Mouse (Mus musculus): ENCODE results near the gene Jun. TPM values are rescaled to one million over a fixed set of nuclear protein-coding genes. Genes with fewer than 3 reads are reported as not detected.

Gene Jun
- polyA plus RNA-seq, 1 experiment: 71.4 TPM

DNA sequence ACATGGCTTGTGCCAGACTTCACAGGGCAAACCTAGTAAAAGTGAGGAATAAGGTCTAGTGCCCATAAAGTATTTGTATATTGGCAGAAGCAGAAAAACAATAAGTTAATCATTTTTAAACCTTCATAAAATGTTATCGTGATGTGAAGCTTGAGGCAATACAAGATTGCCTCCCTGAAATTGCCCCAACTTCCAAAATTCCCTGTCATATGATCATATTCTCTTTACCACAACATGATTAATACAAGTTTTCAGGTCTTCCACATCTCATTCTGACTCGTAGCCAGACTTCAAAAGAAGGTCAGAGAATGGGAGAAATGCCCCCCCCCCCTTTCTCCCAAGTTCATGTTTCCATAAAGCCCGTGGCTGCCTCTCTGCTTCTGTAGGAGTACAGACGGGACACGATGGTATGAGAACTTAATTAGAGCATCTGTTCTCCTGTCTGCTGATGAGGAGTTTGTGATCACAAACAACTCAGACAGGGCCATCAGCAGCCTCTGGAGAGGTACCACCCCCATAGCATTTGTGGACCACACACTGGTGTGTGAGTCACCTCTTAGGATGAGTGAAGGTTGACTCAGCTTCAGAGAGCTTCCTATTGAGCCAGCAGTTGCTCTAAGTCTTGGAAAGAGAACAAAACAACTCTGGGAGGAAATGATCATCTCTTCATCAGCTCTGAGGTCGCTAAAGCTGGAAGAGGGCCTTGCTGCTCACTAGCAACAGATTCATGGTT is 50.8 kb downstream of the Jun start:
- H3K36me3 ChIP-seq (ENCODE audit: control insufficient read depth, insufficient read depth): no peaks in the 10 kb centered on the region
- TF ChIP-seq CEBPB (IDR thresholded peaks at IDR 0.05; ENCODE audit: low read depth) (no peak), FOSL1 (IDR thresholded peaks at IDR 0.05; ENCODE audit: insufficient read depth, low read length, poor library complexity, severe bottlenecking) (peak; percentile 97), MAX (IDR thresholded peaks at IDR 0.05) (no peak), CTCF (IDR thresholded peaks at IDR 0.05; ENCODE audit: control insufficient read depth, insufficient read depth, insufficient read length) (no peak), USF1 (IDR thresholded peaks at IDR 0.05; ENCODE audit: low read depth) (peak; percentile 91), MYOG (IDR thresholded peaks at IDR 0.05; ENCODE audit: control insufficient read depth, extremely low read depth, insufficient read length) (no peak), MYOD1 (IDR thresholded peaks at IDR 0.05; ENCODE audit: control insufficient read depth, insufficient read length, low read depth) (peak; percentile 74)

DNA sequence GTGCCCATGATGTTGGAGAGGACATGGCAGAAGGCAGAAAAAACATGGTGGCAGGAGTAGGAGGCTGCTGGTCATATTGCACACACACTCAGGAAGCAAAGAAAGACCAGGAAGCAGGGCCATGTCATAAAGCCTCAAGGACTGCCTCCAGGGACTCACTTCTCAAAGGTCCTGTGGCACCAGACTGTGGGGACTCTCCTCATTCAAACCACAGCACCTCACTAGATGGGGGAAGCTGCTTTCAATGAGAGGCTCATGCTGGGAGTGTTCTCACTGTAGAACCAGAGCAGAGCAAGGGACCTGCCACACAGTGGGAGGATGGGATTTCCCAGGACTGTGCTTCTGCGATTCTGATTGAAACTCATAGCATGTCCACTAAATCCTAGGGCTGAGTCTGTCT is 51.9 kb downstream of the Jun start:
- H3K79me3 ChIP-seq (ENCODE audit: low read depth): no peaks in the 10 kb centered on the region
- no peaks in the 10 kb centered on the region for H3K79me2 ChIP-seq (ENCODE audit: control insufficient read depth, insufficient read depth)
- H3K4me3 ChIP-seq (ENCODE audit: insufficient read depth, poor library complexity, severe bottlenecking): no peak overlapping the region
- H3K27me3 ChIP-seq (ENCODE audit: control insufficient read depth, insufficient read depth, insufficient read length): no peaks in the 10 kb centered on the region
- no peaks in the 10 kb centered on the region for H3K36me3 ChIP-seq (ENCODE audit: control insufficient read depth, insufficient read depth)
- TF ChIP-seq FOSL1 (IDR thresholded peaks at IDR 0.05; ENCODE audit: insufficient read depth, low read length, poor library complexity, severe bottlenecking) (no peak), MAX (IDR thresholded peaks at IDR 0.05) (no peak), MYOG (IDR thresholded peaks at IDR 0.05; ENCODE audit: control insufficient read depth, extremely low read depth, insufficient read length) (no peak), CTCF (IDR thresholded peaks at IDR 0.05; ENCODE audit: control insufficient read depth, insufficient read depth, insufficient read length) (no peak), CEBPB (IDR thresholded peaks at IDR 0.05; ENCODE audit: low read depth) (no peak), MYOD1 (IDR thresholded peaks at IDR 0.05; ENCODE audit: control insufficient read depth, insufficient read length, low read depth) (no peak), USF1 (IDR thresholded peaks at IDR 0.05; ENCODE audit: low read depth) (no peak)
- no peak overlapping the region for H3ac ChIP-seq (ENCODE audit: control insufficient read depth, insufficient read length, low read depth)

More for the DNA sequence above, 50.8 kb downstream of the Jun start:
- no peak overlapping the region for H3K4me3 ChIP-seq (ENCODE audit: insufficient read depth, poor library complexity, severe bottlenecking)
- H3ac ChIP-seq (ENCODE audit: control insufficient read depth, insufficient read length, low read depth): no peak overlapping the region
- no peaks in the 10 kb centered on the region for H3K79me2 ChIP-seq (ENCODE audit: control insufficient read depth, insufficient read depth)
- no peaks in the 10 kb centered on the region for H3K27me3 ChIP-seq (ENCODE audit: control insufficient read depth, insufficient read depth, insufficient read length)
- H3K79me3 ChIP-seq (ENCODE audit: low read depth): no peaks in the 10 kb centered on the region

DNA sequence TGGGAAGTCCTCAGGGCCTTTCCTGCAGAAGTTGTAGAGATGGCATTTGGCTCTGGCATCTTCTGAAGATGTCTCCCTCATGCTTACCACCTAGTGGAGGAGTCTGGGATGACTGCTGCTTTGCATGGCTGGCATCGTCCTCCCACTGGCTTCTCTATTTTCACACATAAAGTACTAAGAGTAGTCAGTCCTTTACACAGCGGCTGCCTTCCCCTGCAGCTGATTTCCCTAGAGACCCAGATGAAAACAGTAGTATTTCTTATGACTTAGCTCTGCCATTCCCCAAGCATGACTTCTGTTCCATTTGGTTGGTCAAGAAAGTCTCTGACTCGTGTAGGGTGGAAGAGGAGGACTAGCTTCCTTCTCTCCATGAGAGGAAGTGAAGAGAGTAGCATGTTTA is 52.8 kb downstream of the Jun start:
- Histone ChIP-seq H3K4me3 (ENCODE audit: insufficient read depth, poor library complexity, severe bottlenecking) (no peak overlapping the region), H3K36me3 (ENCODE audit: control insufficient read depth, insufficient read depth) (no peaks in the 10 kb centered on the region), H3K79me3 (ENCODE audit: low read depth) (no peaks in the 10 kb centered on the region), H3K27me3 (ENCODE audit: control insufficient read depth, insufficient read depth, insufficient read length) (no peaks in the 10 kb centered on the region), H3K79me2 (ENCODE audit: control insufficient read depth, insufficient read depth) (no peaks in the 10 kb centered on the region), H3ac (ENCODE audit: control insufficient read depth, insufficient read length, low read depth) (no peak overlapping the region)
- no peak for TF ChIP-seq MYOD1 (IDR thresholded peaks at IDR 0.05; ENCODE audit: control insufficient read depth, insufficient read length, low read depth)
- no peak for TF ChIP-seq CTCF (IDR thresholded peaks at IDR 0.05; ENCODE audit: control insufficient read depth, insufficient read depth, insufficient read length)
- no peak for TF ChIP-seq USF1 (IDR thresholded peaks at IDR 0.05; ENCODE audit: low read depth)
- TF ChIP-seq FOSL1 (IDR thresholded peaks at IDR 0.05; ENCODE audit: insufficient read depth, low read length, poor library complexity, severe bottlenecking): no peak
- no peak for TF ChIP-seq CEBPB (IDR thresholded peaks at IDR 0.05; ENCODE audit: low read depth)
- TF ChIP-seq MYOG (IDR thresholded peaks at IDR 0.05; ENCODE audit: control insufficient read depth, extremely low read depth, insufficient read length): no peak
- no peak for TF ChIP-seq MAX (IDR thresholded peaks at IDR 0.05)

Other genes with a start within 250 kb of the Jun start
- gene Eqtn, start 123.4 kb downstream of the Jun start, polyA plus RNA-seq (2012; fragmentation: generic; extraction: Trizol): 0.04 TPM
- 2.2 TPM for gene Mysm1, start 73.1 kb downstream of the Jun start, polyA plus RNA-seq (2012; fragmentation: generic; extraction: Trizol)

Measured in C2C12 (cell line).